ENCODE assay signal across 15 mouse cellular contexts in genomic region chr8:83619568-83620285, GRCm38 (mm10). TPM values are rescaled to one million over a fixed set of nuclear protein-coding genes. Genes with fewer than 3 reads are reported as not detected.
DNase-seq lines count a peak whose midpoint lies in the region; ATAC-seq and TF ChIP-seq lines count a peak whose summit lies in the region.
"Had no signal": no experiment of that assay in that cellular context is flagged by ENCODE, and none has a peak within 500 bp of the region (broad histone marks: within the 10 kb centered on the region; RNA-seq: fewer than 3 reads in every experiment).

No protein-coding gene starts in this region.

- H3K4me3 ChIP-seq in lung, postnatal 0 days (ENCODE audit: low read depth, low read length), result no peak overlapping the region
- H3K4me3 ChIP-seq in embryonic facial prominence, embryonic 15.5 days (replicated peaks), result no peak overlapping the region
- H3K4me3 ChIP-seq in stomach, embryonic 15.5 days (replicated peaks), result no peak overlapping the region
- H3K4me3 ChIP-seq: forebrain, embryonic 10.5 days; midbrain, embryonic 12.5 days; neural tube, embryonic 12.5 days had no signal

- no peaks in the 10 kb centered on the region for H3K27me3 ChIP-seq in lung, postnatal 0 days (replicated peaks; ENCODE audit: insufficient read depth, low read length)
- no peaks in the 10 kb centered on the region for H3K27me3 ChIP-seq in embryonic facial prominence, embryonic 15.5 days
- H3K27me3 ChIP-seq in stomach, embryonic 15.5 days (replicated peaks), result no peaks in the 10 kb centered on the region
- H3K27me3 ChIP-seq: neural tube, embryonic 12.5 days had no signal

- no peak for TF ChIP-seq EP300 in lung, postnatal 0 days (IDR thresholded peaks at IDR 0.05)

- no peak for TF ChIP-seq CTCF in lung, postnatal 0 days (IDR thresholded peaks at IDR 0.05)

- WGBS in lung, postnatal 0 days, result 69% methylated on average over 9 of the region's 9 CpGs
- WGBS in embryonic facial prominence, embryonic 15.5 days, result 74% methylated on average over 9 of the region's 9 CpGs
- 78% methylated on average over 9 of the region's 9 CpGs for WGBS in stomach, embryonic 15.5 days

- H3K36me3 ChIP-seq in lung, postnatal 0 days (ENCODE audit: insufficient read depth, low read length), result no peaks in the 10 kb centered on the region
- no peaks in the 10 kb centered on the region for H3K36me3 ChIP-seq in embryonic facial prominence, embryonic 15.5 days
- H3K36me3 ChIP-seq in stomach, embryonic 15.5 days, result no peaks in the 10 kb centered on the region
- H3K36me3 ChIP-seq: forebrain, embryonic 10.5 days; midbrain, embryonic 12.5 days; neural tube, embryonic 12.5 days had no signal

- peak; percentile 54 for DNase-seq in lung, postnatal 0 days (ENCODE audit: low spot score)
- DNase-seq in lung, postnatal 14 days, result no peak
- DNase-seq in urinary bladder, postnatal 36 days (ENCODE audit: low spot score in 2 of 2), result peak; percentile 60 to 63
- DNase-seq in retina, embryonic 14.5 days (ENCODE audit: low spot score), result no peak
- DNase-seq in cerebellum, postnatal 4 days (ENCODE audit: low spot score in 2 of 2), result no peak
- DNase-seq: cerebellum, adult 9-10 months; kidney, postnatal 25 days; liver, postnatal 0 days had no signal

- no peak overlapping the region for H3K4me2 ChIP-seq in lung, postnatal 0 days (replicated peaks; ENCODE audit: low read depth, low read length)
- H3K4me2 ChIP-seq in embryonic facial prominence, embryonic 15.5 days (replicated peaks), result 0 out of 2 replicates have a peak overlapping the region, but pooled peaks have one; percentile 2
- H3K4me2 ChIP-seq in stomach, embryonic 15.5 days, result no peak overlapping the region
- H3K4me2 ChIP-seq: hindbrain, embryonic 14.5 days; midbrain, embryonic 12.5 days; neural tube, embryonic 12.5 days had no signal

- peak; percentile 64 for ATAC-seq in lung, postnatal 0 days
- no peak; the same call in 1 of the 2 replicates for ATAC-seq in embryonic facial prominence, embryonic 15.5 days (ENCODE audit: insufficient number of reproducible peaks, low FRiP score, low TSS enrichment, low read depth)
- ATAC-seq in stomach, embryonic 15.5 days (ENCODE audit: insufficient read depth, low FRiP score, low read depth), result peak; percentile 29; the same call in 1 of the 2 replicates
- ATAC-seq: intestine, postnatal 0 days; liver, postnatal 0 days had no signal

- no peaks in the 10 kb centered on the region for H3K4me1 ChIP-seq in lung, postnatal 0 days (ENCODE audit: insufficient read depth, low read depth, low read length)
- peaks cover 11% of the 10 kb centered on the region; the same call in 1 of the 2 replicates for H3K4me1 ChIP-seq in embryonic facial prominence, embryonic 15.5 days
- H3K4me1 ChIP-seq in stomach, embryonic 15.5 days, result peaks cover 3% of the 10 kb centered on the region; the same call in 1 of the 2 replicates
- H3K4me1 ChIP-seq: midbrain, embryonic 12.5 days; neural tube, embryonic 12.5 days had no signal

- no peak overlapping the region for H3K27ac ChIP-seq in lung, postnatal 0 days (ENCODE audit: low read length)
- peak overlapping the region; percentile 82 for H3K27ac ChIP-seq in embryonic facial prominence, embryonic 15.5 days (replicated peaks)
- peak overlapping the region; percentile 64 for H3K27ac ChIP-seq in stomach, embryonic 15.5 days
- H3K27ac ChIP-seq: forebrain, embryonic 10.5 days; hindbrain, embryonic 14.5 days; midbrain, embryonic 12.5 days; neural tube, embryonic 12.5 days had no signal

- no peaks in the 10 kb centered on the region for H3K9me3 ChIP-seq in lung, postnatal 0 days (ENCODE audit: low read length)
- no peaks in the 10 kb centered on the region for H3K9me3 ChIP-seq in embryonic facial prominence, embryonic 15.5 days (replicated peaks)
- H3K9me3 ChIP-seq in stomach, embryonic 15.5 days, result no peaks in the 10 kb centered on the region
- H3K9me3 ChIP-seq: forebrain, embryonic 10.5 days; midbrain, embryonic 12.5 days; neural tube, embryonic 12.5 days had no signal

- H3K9ac ChIP-seq in lung, postnatal 0 days (replicated peaks; ENCODE audit: low read depth), result no peak overlapping the region
- H3K9ac ChIP-seq in embryonic facial prominence, embryonic 15.5 days, result no peak overlapping the region
- H3K9ac ChIP-seq in stomach, embryonic 15.5 days, result no peak overlapping the region
- H3K9ac ChIP-seq: hindbrain, embryonic 14.5 days; liver, postnatal 0 days; midbrain, embryonic 12.5 days; neural tube, embryonic 12.5 days had no signal

RNA-seq across cellular contexts. Expression of gene Dnajb1, which starts 11.7 kb away (rescaled TPM):
- polyA plus RNA-seq in lung, postnatal 0 days (2015; fragmentation: Nextera tagmentation; extraction: Ambion mirVana), result 34.3 and 43.6 TPM in 2 replicates
- 75.2 and 76.6 TPM in 2 replicates for polyA plus RNA-seq in embryonic facial prominence, embryonic 15.5 days (2015; fragmentation: Nextera tagmentation; extraction: Ambion mirVana)
- 55.1 and 62.6 TPM in 2 replicates for polyA plus RNA-seq in stomach, embryonic 15.5 days (2015; fragmentation: Nextera tagmentation; extraction: Ambion mirVana)

RNA-seq across cellular contexts. Expression of gene Tecr, which starts 12.0 kb away (rescaled TPM):
- polyA plus RNA-seq in lung, postnatal 0 days (2015; fragmentation: Nextera tagmentation; extraction: Ambion mirVana), result 273 and 293 TPM in 2 replicates
- polyA plus RNA-seq in embryonic facial prominence, embryonic 15.5 days (2015; fragmentation: Nextera tagmentation; extraction: Ambion mirVana), result 540 and 549 TPM in 2 replicates
- 561 and 565 TPM in 2 replicates for polyA plus RNA-seq in stomach, embryonic 15.5 days (2015; fragmentation: Nextera tagmentation; extraction: Ambion mirVana)

RNA-seq across cellular contexts. Expression of gene Gipc1, which starts 32.8 kb away (rescaled TPM):
- 123 and 134 TPM in 2 replicates for polyA plus RNA-seq in lung, postnatal 0 days (2015; fragmentation: Nextera tagmentation; extraction: Ambion mirVana)
- 180 and 192 TPM in 2 replicates for polyA plus RNA-seq in embryonic facial prominence, embryonic 15.5 days (2015; fragmentation: Nextera tagmentation; extraction: Ambion mirVana)
- 183 and 191 TPM in 2 replicates for polyA plus RNA-seq in stomach, embryonic 15.5 days (2015; fragmentation: Nextera tagmentation; extraction: Ambion mirVana)

RNA-seq across cellular contexts. Expression of gene Ptger1, which starts 46.8 kb away (rescaled TPM):
- 1.3 and 1.4 TPM in 2 replicates for polyA plus RNA-seq in lung, postnatal 0 days (2015; fragmentation: Nextera tagmentation; extraction: Ambion mirVana)
- 1.2 and 1.4 TPM in 2 replicates for polyA plus RNA-seq in embryonic facial prominence, embryonic 15.5 days (2015; fragmentation: Nextera tagmentation; extraction: Ambion mirVana)
- 4.4 and 5.4 TPM in 2 replicates for polyA plus RNA-seq in stomach, embryonic 15.5 days (2015; fragmentation: Nextera tagmentation; extraction: Ambion mirVana)

RNA-seq across cellular contexts. Expression of gene Ndufb7, which starts 53.3 kb away (rescaled TPM):
- polyA plus RNA-seq in lung, postnatal 0 days (2015; fragmentation: Nextera tagmentation; extraction: Ambion mirVana), result 258 and 286 TPM in 2 replicates
- polyA plus RNA-seq in embryonic facial prominence, embryonic 15.5 days (2015; fragmentation: Nextera tagmentation; extraction: Ambion mirVana), result 285 and 288 TPM in 2 replicates
- 330 and 333 TPM in 2 replicates for polyA plus RNA-seq in stomach, embryonic 15.5 days (2015; fragmentation: Nextera tagmentation; extraction: Ambion mirVana)

Comparison
In these comparisons a context has a peak if more than half of its experiments do, and no peak if none do; other contexts are left out.
1. DNase-seq: peak in lung, postnatal 0 days (single experiment) and urinary bladder, postnatal 36 days (2 of 2); none in lung, postnatal 14 days (single experiment), retina, embryonic 14.5 days (single experiment) and cerebellum, postnatal 4 days (0 of 2).